ENCODE assay signal across 19 mouse cellular contexts in genomic region chr11:7519556-7519955, GRCm38 (mm10).
DNase-seq lines count a peak whose midpoint lies in the region; ATAC-seq and TF ChIP-seq lines count a peak whose summit lies in the region.
"Had no signal": no experiment of that assay in that cellular context is flagged by ENCODE, and none has a peak within 500 bp of the region (broad histone marks: within the 10 kb centered on the region; RNA-seq: fewer than 3 reads in every experiment).

No protein-coding gene starts in this region.

- no peak overlapping the region for H3K27ac ChIP-seq in liver, adult 2 months (replicated peaks; ENCODE audit: insufficient read depth, low read depth, low read length)
- no peak overlapping the region for H3K27ac ChIP-seq in liver, postnatal 0 days (ENCODE audit: low read depth)
- no peak overlapping the region for H3K27ac ChIP-seq in stomach, postnatal 0 days (replicated peaks)

- H3K27me3 ChIP-seq in liver, adult 2 months (ENCODE audit: control insufficient read depth, insufficient read depth, low read length), result no peaks in the 10 kb centered on the region
- H3K27me3 ChIP-seq in liver, postnatal 0 days (ENCODE audit: insufficient read depth, low read length), result no peaks in the 10 kb centered on the region
- H3K27me3 ChIP-seq in stomach, postnatal 0 days (ENCODE audit: control insufficient read depth, insufficient read depth, low read length), result no peaks in the 10 kb centered on the region
- H3K27me3 ChIP-seq: CH12.LX, Patski had no signal

- ATAC-seq in liver, postnatal 0 days, result no peak
- ATAC-seq in stomach, postnatal 0 days (ENCODE audit: low FRiP score, low TSS enrichment), result peak; percentile 56; the same call in 1 of the 2 replicates
- ATAC-seq: activated CD4-positive, CD25-positive, alpha-beta regulatory T cell, adult 4 months; CD4-positive, CD25-positive, alpha-beta regulatory T cell, adult 4 months; Patski had no signal

- no peak for TF ChIP-seq EP300 in liver, postnatal 0 days (IDR thresholded peaks at IDR 0.05; ENCODE audit: low read depth)
- TF ChIP-seq EP300 in stomach, postnatal 0 days (optimal IDR thresholded peaks at IDR 0.05), result no peak

- H3K4me3 ChIP-seq in liver, adult 2 months (ENCODE audit: insufficient read depth, low read depth, low read length), result no peak overlapping the region
- no peak overlapping the region for H3K4me3 ChIP-seq in liver, postnatal 0 days (ENCODE audit: low read depth, low read length)
- H3K4me3 ChIP-seq in stomach, postnatal 0 days (ENCODE audit: low read depth, low read length), result no peak overlapping the region

- TF ChIP-seq POLR2A in liver, adult 2 months (IDR thresholded peaks at IDR 0.05; ENCODE audit: extremely low read depth, insufficient read depth, low read length), result no peak

- DNase-seq in liver, adult 2 months (ENCODE audit: extremely low read depth, low read depth, low spot score), result peak; percentile 73
- no peak for DNase-seq in liver, postnatal 0 days
- no peak for DNase-seq in stomach, postnatal 0 days (ENCODE audit: low spot score)
- DNase-seq in layer of hippocampus, postnatal 25 days (ENCODE audit: extremely low spot score in 1 of 2, low spot score in 1 of 2), result no peak
- DNase-seq: adrenal gland, adult 2 months; adrenal gland, adult 8-10 months; adrenal gland, postnatal 10 days; adrenal gland, postnatal 14 days; adrenal gland, postnatal 25 days; adrenal gland, postnatal 36 days; B cell, adult 2 months; cerebellum, adult 11 months; cerebellum, adult 11-12 months; cerebellum, adult 18-20 months had no signal

- H3K79me2 ChIP-seq in liver, adult 2 months (ENCODE audit: control insufficient read depth, insufficient read depth, low read length), result no peaks in the 10 kb centered on the region

- TF ChIP-seq CTCF in liver, adult 2 months (IDR thresholded peaks at IDR 0.05; ENCODE audit: low read depth, low read length), result no peak
- no peak for TF ChIP-seq CTCF in liver, postnatal 0 days (IDR thresholded peaks at IDR 0.05; ENCODE audit: low read depth)
- TF ChIP-seq CTCF in stomach, postnatal 0 days (IDR thresholded peaks at IDR 0.05; ENCODE audit: low read depth), result no peak

- peaks cover 3% of the 10 kb centered on the region; the same call in 1 of the 2 replicates for H3K4me1 ChIP-seq in liver, adult 2 months (ENCODE audit: control insufficient read depth, insufficient read depth, low read length)
- H3K4me1 ChIP-seq in liver, postnatal 0 days (ENCODE audit: insufficient read depth), result no peaks in the 10 kb centered on the region
- H3K4me1 ChIP-seq in stomach, postnatal 0 days (replicated peaks; ENCODE audit: control insufficient read depth, insufficient read depth), result no peaks in the 10 kb centered on the region

- no peaks in the 10 kb centered on the region for H3K36me3 ChIP-seq in liver, adult 2 months (ENCODE audit: control insufficient read depth, insufficient read depth, low read length)
- H3K36me3 ChIP-seq in liver, postnatal 0 days (replicated peaks; ENCODE audit: insufficient read depth, low read length), result no peaks in the 10 kb centered on the region
- H3K36me3 ChIP-seq in stomach, postnatal 0 days (ENCODE audit: control insufficient read depth, insufficient read depth, low read length), result no peaks in the 10 kb centered on the region
- H3K36me3 ChIP-seq: G1E had no signal

- no peak overlapping the region for H3K4me2 ChIP-seq in liver, postnatal 0 days (ENCODE audit: low read depth, low read length)
- no peak overlapping the region for H3K4me2 ChIP-seq in stomach, postnatal 0 days (replicated peaks; ENCODE audit: low read depth)

- H3K9me3 ChIP-seq in liver, postnatal 0 days (ENCODE audit: low read length), result no peaks in the 10 kb centered on the region
- H3K9me3 ChIP-seq in stomach, postnatal 0 days (ENCODE audit: control insufficient read depth, low read length), result no peaks in the 10 kb centered on the region

- no peak overlapping the region for H3K9ac ChIP-seq in liver, adult 2 months (ENCODE audit: low read depth, low read length)
- H3K9ac ChIP-seq in liver, postnatal 0 days (replicated peaks), result no peak overlapping the region
- no peak overlapping the region for H3K9ac ChIP-seq in stomach, postnatal 0 days (ENCODE audit: low read length)

- 20% methylated on average over 2 of the region's 2 CpGs for WGBS in liver, adult 2 months
- 72% methylated on average over 2 of the region's 2 CpGs for WGBS in liver, postnatal 0 days (ENCODE audit: insufficient replicate concordance)
- 73% methylated on average over 2 of the region's 2 CpGs for WGBS in stomach, postnatal 0 days
